Mouse (Mus musculus) forebrain, embryonic 12.5 days (tissue): ENCODE measurements at regions not wholly inside any gene's neighbourhood (a gene's known extent, or its start where the extent isn't known, plus 50 kb on each side); places are given as distances from the start of the nearest gene placed in this dataset.

Experiments
- ATAC-seq: fragments of 200-750 bp; cut with Nextera tagmentation; 2 replicates; pipeline ENCODE4 v1.8.0; 2017; ENCODE audit warnings: moderate TSS enrichment; ENCODE audit not compliant: low FRiP score
- H3K27ac ChIP-seq: fragments of 300-500 bp; sonication (generic); 2 replicates; pipeline ENCODE4 v1.5.1; 2016; ENCODE audit warnings: mild to moderate bottlenecking
- H3K27me3 ChIP-seq: fragments of 300-500 bp; sonication (generic); 2 replicates; pipeline ENCODE4 v1.6.1; 2016; ENCODE audit warnings: mild to moderate bottlenecking
- H3K36me3 ChIP-seq: fragments of 300-500 bp; sonication (generic); replicated peaks from 2 replicates; pipeline ENCODE4 v1.6.1; 2016; ENCODE audit warnings: mild to moderate bottlenecking
- H3K4me1 ChIP-seq: fragments of 300-500 bp; sonication (generic); 2 replicates; pipeline ENCODE4 v1.6.1; 2016
- H3K4me2 ChIP-seq: fragments of 300-500 bp; sonication (generic); 2 replicates; pipeline ENCODE4 v1.6.1; 2016; ENCODE audit warnings: mild to moderate bottlenecking, moderate library complexity
- H3K4me3 ChIP-seq: fragments of 300-500 bp; sonication (generic); replicated peaks from 2 replicates; pipeline ENCODE4 v1.5.1; 2016; ENCODE audit warnings: mild to moderate bottlenecking
- H3K9ac ChIP-seq: fragments of 300-500 bp; sonication (generic); 2 replicates; pipeline ENCODE4 v1.6.1; 2016; ENCODE audit warnings: mild to moderate bottlenecking
- H3K9me3 ChIP-seq: fragments of 300-500 bp; sonication (generic); 2 replicates; pipeline ENCODE4 v1.6.1; 2016
- WGBS: fragments of 180-500 bp; shearing (Covaris S2); methylation state at CpG from one replicate; pipeline ENCODE4 v1.1.7; 2016; 5-methylcytosine and 5-hydroxymethylcytosine counted together

GRCm38 (mm10) chr11:20913042-20913441 lies 82.2 kb upstream of the Lgalsl start:
- H3K9me3 ChIP-seq: no peaks in the 10 kb centered on the region
- peaks cover 9% of the 10 kb centered on the region; the same call in 1 of the 2 replicates for H3K4me1 ChIP-seq
- no peak overlapping the region for H3K4me3 ChIP-seq
- H3K9ac ChIP-seq: no peak overlapping the region
- H3K36me3 ChIP-seq: no peaks in the 10 kb centered on the region
- no peak overlapping the region for H3K4me2 ChIP-seq
- no peak for ATAC-seq
- H3K27me3 ChIP-seq: 0 out of 2 replicates have a peak, but pooled peaks cover 7% of the 10 kb centered on the region
- H3K27ac ChIP-seq: no peak overlapping the region
- 84% methylated on average over 2 of the region's 2 CpGs for WGBS

GRCm38 (mm10) chr11:20913598-20914296 lies 82.9 kb upstream of the Lgalsl start:
- peak; percentile 63 for ATAC-seq
- Histone ChIP-seq H3K9ac (no peak overlapping the region), H3K36me3 (no peaks in the 10 kb centered on the region), H3K4me2 (no peak overlapping the region), H3K27ac (no peak overlapping the region), H3K27me3 (0 out of 2 replicates have a peak, but pooled peaks cover 7% of the 10 kb centered on the region), H3K4me1 (peaks cover 9% of the 10 kb centered on the region; the same call in 1 of the 2 replicates), H3K9me3 (no peaks in the 10 kb centered on the region), H3K4me3 (no peak overlapping the region)
- 24% methylated on average over 8 of the region's 8 CpGs for WGBS

GRCm38 (mm10) chr11:20914297-20914997 lies 83.6 kb upstream of the Lgalsl start:
- ATAC-seq: 0 out of 2 replicates have a peak, but pooled peaks have one; percentile 12
- H3K4me2 ChIP-seq: no peak overlapping the region
- H3K27me3 ChIP-seq: 0 out of 2 replicates have a peak, but pooled peaks cover 7% of the 10 kb centered on the region
- 85% methylated on average over 12 of the region's 12 CpGs for WGBS
- no peak overlapping the region for H3K9ac ChIP-seq
- no peaks in the 10 kb centered on the region for H3K9me3 ChIP-seq
- no peaks in the 10 kb centered on the region for H3K36me3 ChIP-seq
- H3K4me1 ChIP-seq: peaks cover 9% of the 10 kb centered on the region; the same call in 1 of the 2 replicates
- H3K4me3 ChIP-seq: no peak overlapping the region
- no peak overlapping the region for H3K27ac ChIP-seq

GRCm38 (mm10) chr11:20915182-20915602 lies 84.3 kb upstream of the Lgalsl start:
- Histone ChIP-seq H3K27ac (0 out of 2 replicates have a peak overlapping the region, but pooled peaks have one; percentile 46), H3K9ac (no peak overlapping the region), H3K9me3 (no peaks in the 10 kb centered on the region), H3K4me1 (peaks cover 9% of the 10 kb centered on the region; the same call in 1 of the 2 replicates), H3K36me3 (no peaks in the 10 kb centered on the region), H3K4me3 (no peak overlapping the region), H3K27me3 (0 out of 2 replicates have a peak, but pooled peaks cover 7% of the 10 kb centered on the region), H3K4me2 (0 out of 2 replicates have a peak overlapping the region, but pooled peaks have one; percentile 2)
- 32% methylated on average over 8 of the region's 8 CpGs for WGBS
- peak; percentile 42; the same call in 1 of the 2 replicates for ATAC-seq

GRCm38 (mm10) chr11:20915687-20916432 lies 85.0 kb upstream of the Lgalsl start:
- Histone ChIP-seq H3K9me3 (no peaks in the 10 kb centered on the region), H3K36me3 (no peaks in the 10 kb centered on the region), H3K4me1 (peaks cover 9% of the 10 kb centered on the region; the same call in 1 of the 2 replicates), H3K4me3 (no peak overlapping the region), H3K9ac (no peak overlapping the region), H3K4me2 (no peak overlapping the region), H3K27me3 (0 out of 2 replicates have a peak, but pooled peaks cover 7% of the 10 kb centered on the region), H3K27ac (no peak overlapping the region)
- whole genome bisulfite sequencing: 47% methylated on average over 7 of the region's 7 CpGs
- no peak for ATAC-seq

GRCm38 (mm10) chr11:20916473-20916911 lies 85.6 kb upstream of the Lgalsl start:
- H3K4me3 ChIP-seq: no peak overlapping the region
- H3K27me3 ChIP-seq: 0 out of 2 replicates have a peak, but pooled peaks cover 7% of the 10 kb centered on the region
- H3K9me3 ChIP-seq: no peaks in the 10 kb centered on the region
- H3K4me2 ChIP-seq: no peak overlapping the region
- no peak for ATAC-seq
- H3K4me1 ChIP-seq: peaks cover 12% of the 10 kb centered on the region
- no peaks in the 10 kb centered on the region for H3K36me3 ChIP-seq
- no peak overlapping the region for H3K9ac ChIP-seq
- no peak overlapping the region for H3K27ac ChIP-seq
- 89% methylated on average over 6 of the region's 6 CpGs for WGBS

- peaks cover 17% of the 10 kb centered on the region for H3K4me1 ChIP-seq
- H3K9me3 ChIP-seq: no peaks in the 10 kb centered on the region
- H3K9ac ChIP-seq: no peak overlapping the region
- 91% methylated on average over 7 of the region's 7 CpGs for WGBS
- 0 out of 2 replicates have a peak, but pooled peaks cover 5% of the 10 kb centered on the region for H3K27me3 ChIP-seq
- no peak overlapping the region for H3K4me2 ChIP-seq
- no peak overlapping the region for H3K4me3 ChIP-seq
- no peaks in the 10 kb centered on the region for H3K36me3 ChIP-seq
- ATAC-seq: no peak
- H3K27ac ChIP-seq: no peak overlapping the region
These were observed 86.1 kb upstream of the Lgalsl start for GRCm38 (mm10) chr11:20916961-20917360.

- Histone ChIP-seq H3K4me1 (peaks cover 22% of the 10 kb centered on the region), H3K36me3 (no peaks in the 10 kb centered on the region), H3K9ac (no peak overlapping the region), H3K27ac (no peak overlapping the region), H3K27me3 (0 out of 2 replicates have a peak, but pooled peaks cover 4% of the 10 kb centered on the region), H3K4me3 (no peak overlapping the region), H3K4me2 (no peak overlapping the region), H3K9me3 (no peaks in the 10 kb centered on the region)
- ATAC-seq: no peak
- 81% methylated on average over 5 of the region's 5 CpGs for WGBS
These were observed 86.6 kb upstream of the Lgalsl start for GRCm38 (mm10) chr11:20917483-20917882.

GRCm38 (mm10) chr11:20923115-20923514 lies 92.3 kb upstream of the Lgalsl start:
- Histone ChIP-seq H3K9me3 (no peaks in the 10 kb centered on the region), H3K4me1 (peaks cover 24% of the 10 kb centered on the region), H3K4me2 (no peak overlapping the region), H3K9ac (no peak overlapping the region), H3K27me3 (no peaks in the 10 kb centered on the region), H3K4me3 (no peak overlapping the region), H3K27ac (no peak overlapping the region), H3K36me3 (no peaks in the 10 kb centered on the region)
- ATAC-seq: 0 out of 2 replicates have a peak, but pooled peaks have one; percentile 61
- 34% methylated on average over 6 of the region's 6 CpGs for WGBS

- Histone ChIP-seq H3K36me3 (no peaks in the 10 kb centered on the region), H3K4me3 (no peak overlapping the region), H3K27me3 (no peaks in the 10 kb centered on the region), H3K4me1 (no peaks in the 10 kb centered on the region), H3K9ac (no peak overlapping the region), H3K9me3 (no peaks in the 10 kb centered on the region), H3K27ac (no peak overlapping the region), H3K4me2 (no peak overlapping the region)
- no peak for ATAC-seq
- WGBS: 89% methylated on average over 1 of the region's 1 CpGs
These were observed 98.6 kb upstream of the Lgalsl start for GRCm38 (mm10) chr11:20929426-20929825.

GRCm38 (mm10) chr11:20930045-20930444 lies 99.2 kb upstream of the Lgalsl start:
- H3K4me1 ChIP-seq: no peaks in the 10 kb centered on the region
- H3K27ac ChIP-seq: no peak overlapping the region
- no peak overlapping the region for H3K4me3 ChIP-seq
- H3K27me3 ChIP-seq: no peaks in the 10 kb centered on the region
- no peak overlapping the region for H3K4me2 ChIP-seq
- WGBS: 68% methylated on average over 2 of the region's 2 CpGs
- H3K36me3 ChIP-seq: no peaks in the 10 kb centered on the region
- no peak for ATAC-seq
- no peaks in the 10 kb centered on the region for H3K9me3 ChIP-seq
- H3K9ac ChIP-seq: no peak overlapping the region

- Histone ChIP-seq H3K9me3 (no peaks in the 10 kb centered on the region), H3K36me3 (no peaks in the 10 kb centered on the region), H3K4me2 (no peak overlapping the region), H3K27ac (no peak overlapping the region), H3K4me1 (no peaks in the 10 kb centered on the region), H3K9ac (no peak overlapping the region), H3K27me3 (no peaks in the 10 kb centered on the region), H3K4me3 (no peak overlapping the region)
- ATAC-seq: no peak
- 96% methylated on average over 5 of the region's 5 CpGs for WGBS
These were observed 99.7 kb upstream of the Lgalsl start for GRCm38 (mm10) chr11:20930573-20930972.
